Mouse (Mus musculus) left cerebral cortex, adult 2 months (tissue): ENCODE measurements around the gene Zxdb. TPM values are rescaled to one million over a fixed set of nuclear protein-coding genes. Genes with fewer than 3 reads are reported as not detected.
"Not testable (repeated sequence)": the region's sequence is repeated elsewhere in the genome, so short reads cannot be mapped to it uniquely, and the experiment has no call there.

Experiments
- DNase-seq, 2 experiments: peaks; one replicate each; pipeline ENCODE4 v3.0.0; 2021 to 2022; ENCODE audit warnings: low spot score in 2 of 2, mixed read lengths in 1 of 2; ENCODE audit errors: extremely low spot score in 1 of 2
- H3K27ac ChIP-seq: fragments of 200-600 bp; 2 replicates; pipeline ENCODE4 v1.8.1; 2022
- H3K4me3 ChIP-seq: fragments of 200-600 bp; 2 replicates; pipeline ENCODE4 v1.8.1; 2022
- CTCF ChIP-seq: fragments of 200-600 bp; IDR thresholded peaks from 2 replicates; pipeline ENCODE4 v1.8.1; 2022; ENCODE audit warnings: antibody characterized with exemption, mild to moderate bottlenecking, moderate library complexity
- intact Hi-C: fragments of 180-260 bp; cut with DNase I; formaldehyde crosslinking; loops from one replicate; pipeline ENCODE4 v1.15.1; 2025
- long read RNA-seq, 2 experiments: library from polyadenylated mRNA; stranded (forward); transcript quantifications; one replicate each; pipeline ENCODE4 v2.0.0; 2021; ENCODE audit warnings: borderline mapping rate in 2 of 2
- total RNA-seq, 2 experiments: library from RNA; stranded (reverse); gene quantifications; 2 replicates each; pipeline ENCODE4 v1.2.3; 2021

The Zxdb gene
- 10 to 100 TPM; 21.8 to 23.7 TPM for total RNA-seq
- long read RNA-seq, experiment 1, full-length matches to known transcripts: 5 of 5 reads
- long read RNA-seq, experiment 1, partial matches to known transcripts: 0 of 5 reads
- long read RNA-seq, experiment 1, other reads (novel, unspliced or antisense): 0 of 5 reads
- long read RNA-seq, experiment 2, full-length matches to known transcripts: 3 of 3 reads
- long read RNA-seq, experiment 2, partial matches to known transcripts: 0 of 3 reads
- long read RNA-seq, experiment 2, other reads (novel, unspliced or antisense): 0 of 3 reads

GRCm38 (mm10) chrX:94724192-94724971, at the start of gene Zxdb:
Zxdb (plus strand) TSS chrX:94724569.
- H3K27ac ChIP-seq, intact Hi-C loops, DNase-seq, H3K4me3 ChIP-seq: not testable (repeated sequence)

GRCm38 (mm10) chrX:94674977-94675376, 49.4 kb upstream of the Zxdb start:
- no peak overlapping the region for H3K4me3 ChIP-seq
- DNase-seq: peak; percentile 14 to 39
- TF ChIP-seq CTCF: peak; percentile 64
- intact Hi-C loops: no loop called here
- no peak overlapping the region for H3K27ac ChIP-seq

GRCm38 (mm10) chrX:94681581-94681980, 42.8 kb upstream of the Zxdb start:
- DNase-seq, intact Hi-C loops, H3K4me3 ChIP-seq, H3K27ac ChIP-seq: not testable (repeated sequence)

- intact Hi-C loops, DNase-seq: not testable (repeated sequence)
Measured at GRCm38 (mm10) chrX:94689593-94689992, 34.8 kb upstream of the Zxdb start.

GRCm38 (mm10) chrX:94706676-94707075, 17.7 kb upstream of the Zxdb start:
- DNase-seq, H3K27ac ChIP-seq, H3K4me3 ChIP-seq, intact Hi-C loops: not testable (repeated sequence)

More at GRCm38 (mm10) chrX:94689593-94689992, 34.8 kb upstream of the Zxdb start:
- TF ChIP-seq CTCF: peak; percentile 20
- H3K27ac ChIP-seq, H3K4me3 ChIP-seq: not testable (repeated sequence)

GRCm38 (mm10) chrX:94709752-94710151, 14.6 kb upstream of the Zxdb start:
- DNase-seq, H3K27ac ChIP-seq, H3K4me3 ChIP-seq, intact Hi-C loops: not testable (repeated sequence)

- H3K27ac ChIP-seq, intact Hi-C loops, H3K4me3 ChIP-seq: not testable (repeated sequence)
- peak in 1 of 2 experiments; percentile 6 for DNase-seq
Measured at GRCm38 (mm10) chrX:94724972-94725569, 702 bp downstream of the Zxdb start.

- H3K4me3 ChIP-seq, DNase-seq, H3K27ac ChIP-seq, intact Hi-C loops: not testable (repeated sequence)
Measured at GRCm38 (mm10) chrX:94725627-94726083, 1.3 kb downstream of the Zxdb start.

- no peak for TF ChIP-seq CTCF
- intact Hi-C loops: no loop called here
- no peak for DNase-seq
- Histone ChIP-seq H3K27ac (no peak overlapping the region), H3K4me3 (no peak overlapping the region)
Measured at GRCm38 (mm10) chrX:94731596-94731995, 7.2 kb downstream of the Zxdb start.

- intact Hi-C loops: no loop called here
- Histone ChIP-seq H3K4me3 (no peak overlapping the region), H3K27ac (no peak overlapping the region)
- TF ChIP-seq CTCF: no peak
- no peak for DNase-seq
Measured at GRCm38 (mm10) chrX:94753733-94754132, 29.4 kb downstream of the Zxdb start.

- intact Hi-C loops: no loop called here
- no peak overlapping the region for H3K4me3 ChIP-seq
- no peak overlapping the region for H3K27ac ChIP-seq
- TF ChIP-seq CTCF: no peak
- DNase-seq: no peak
Measured at GRCm38 (mm10) chrX:94759959-94760358, 35.6 kb downstream of the Zxdb start.

GRCm38 (mm10) chrX:94773876-94774275, 49.5 kb downstream of the Zxdb start:
- intact Hi-C loops: no loop called here
- DNase-seq: no peak
- no peak overlapping the region for H3K27ac ChIP-seq
- H3K4me3 ChIP-seq: no peak overlapping the region
- no peak for TF ChIP-seq CTCF

Other genes with a start within 250 kb of the Zxdb start
- gene Maged1, start 182.4 kb upstream of the Zxdb start, total RNA-seq: 100 to 1,000 TPM; 427 to 437 TPM
- 10 to 100 TPM; 35.6 TPM for gene Gspt2, start 88.5 kb upstream of the Zxdb start, total RNA-seq